Mouse (Mus musculus) left cerebral cortex, adult 11 months (tissue): ENCODE data around the gene Cd24a.

Source experiments
- DNase-seq: peaks from one replicate; pipeline ENCODE4 v3.0.0; 2022; ENCODE audit warnings: low spot score

The Cd24a gene

DNA sequence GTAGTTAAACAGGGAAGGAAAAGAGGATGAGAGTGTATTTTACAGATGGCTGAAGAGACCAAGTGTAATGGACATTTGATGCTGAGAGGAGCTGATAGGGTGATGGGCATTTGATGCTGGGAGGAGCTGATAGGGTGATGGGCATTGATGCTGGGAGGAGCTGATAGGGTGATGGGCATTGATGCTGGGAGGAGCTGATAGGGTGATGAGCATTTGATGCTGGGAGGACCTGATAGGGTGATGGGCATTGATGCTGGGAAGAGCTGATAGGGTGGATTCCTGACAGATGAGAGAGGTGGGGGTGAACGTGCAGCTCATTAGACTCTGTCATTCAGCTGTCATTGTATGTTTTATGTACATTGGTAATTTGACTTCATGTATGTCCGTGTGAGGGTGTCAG lies 47.5 kb downstream of the Cd24a start:
- DNase-seq = no peak

DNA sequence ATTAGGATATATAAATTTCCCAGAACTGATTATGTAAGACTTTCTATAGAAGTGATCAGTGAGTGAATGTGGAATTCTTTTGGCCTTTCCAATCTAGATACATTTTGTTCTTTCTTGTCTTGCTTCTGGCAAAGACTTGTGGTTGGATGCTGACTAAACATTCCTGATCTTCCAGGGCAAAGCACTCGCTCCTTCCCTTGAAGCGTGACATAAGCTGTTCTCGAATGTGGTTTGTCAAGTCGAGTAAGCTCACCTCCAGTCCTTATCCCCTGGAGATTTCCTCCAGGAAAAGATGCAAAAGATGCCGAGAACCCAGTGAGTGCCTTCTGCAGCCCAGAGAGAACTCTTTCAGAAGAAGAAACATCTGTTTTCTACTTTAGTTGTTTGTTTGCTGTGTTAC lies 51.1 kb downstream of the Cd24a start:
- no peak for DNase-seq

DNA sequence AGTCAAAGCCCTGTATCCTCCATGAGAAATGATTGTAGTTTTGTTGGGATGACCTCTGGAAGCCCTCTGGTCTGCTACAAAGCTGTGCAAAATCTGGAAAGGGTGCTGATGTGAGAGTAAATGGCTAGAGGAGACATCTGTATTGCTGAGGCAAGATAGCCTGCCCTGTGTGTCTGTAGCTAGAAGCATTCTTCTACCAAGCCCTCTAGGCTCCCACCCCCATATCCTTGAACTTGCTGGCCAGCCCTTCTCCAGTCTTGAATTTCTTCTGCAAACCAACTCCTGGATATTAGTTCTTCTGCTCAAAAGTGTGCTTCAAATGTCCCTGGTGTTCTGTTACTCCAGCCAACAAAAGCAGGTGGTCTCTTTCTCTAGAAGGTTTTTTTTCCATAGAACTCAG lies 51.8 kb downstream of the Cd24a start:
- DNase-seq = no peak

DNA sequence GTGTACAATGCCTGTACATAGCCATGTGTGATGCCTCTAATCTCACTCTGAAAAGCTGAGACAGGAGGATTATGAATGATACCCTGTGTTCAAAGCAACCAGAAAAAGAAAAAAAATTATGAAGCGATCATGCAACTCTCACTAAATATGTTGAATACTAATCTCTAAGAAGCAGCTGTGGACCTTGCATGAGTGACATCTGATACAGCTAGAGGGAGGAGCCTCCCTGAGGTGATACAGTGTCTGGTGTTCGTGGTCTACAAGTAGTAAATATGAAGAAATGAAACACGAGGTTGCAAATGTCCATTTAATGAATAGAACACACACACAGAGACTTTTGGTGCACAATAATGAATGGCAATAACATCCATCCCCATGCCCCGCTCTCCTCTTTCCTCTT lies 52.5 kb downstream of the Cd24a start:
- no peak for DNase-seq

DNA sequence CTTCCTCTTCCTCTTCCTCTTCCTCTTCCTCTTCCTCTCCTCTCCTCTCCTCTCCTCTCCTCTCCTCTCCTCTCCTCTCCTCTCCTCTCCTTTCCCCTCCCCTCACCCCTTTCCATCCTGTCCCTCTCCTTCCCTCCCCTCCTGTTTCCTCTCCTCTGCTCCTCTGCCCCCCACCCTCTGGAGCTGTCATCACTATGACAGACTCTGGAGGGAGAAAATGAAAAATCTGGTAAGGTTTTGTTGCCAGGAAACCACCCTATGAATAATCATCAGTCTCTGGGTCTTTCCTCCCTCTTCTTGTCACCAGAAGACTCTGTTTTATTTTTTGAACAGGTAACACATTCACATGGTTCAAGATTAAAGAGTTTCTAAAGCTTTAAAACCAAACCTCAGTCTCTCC lies 53.0 kb downstream of the Cd24a start:
- DNase-seq = no peak

DNA sequence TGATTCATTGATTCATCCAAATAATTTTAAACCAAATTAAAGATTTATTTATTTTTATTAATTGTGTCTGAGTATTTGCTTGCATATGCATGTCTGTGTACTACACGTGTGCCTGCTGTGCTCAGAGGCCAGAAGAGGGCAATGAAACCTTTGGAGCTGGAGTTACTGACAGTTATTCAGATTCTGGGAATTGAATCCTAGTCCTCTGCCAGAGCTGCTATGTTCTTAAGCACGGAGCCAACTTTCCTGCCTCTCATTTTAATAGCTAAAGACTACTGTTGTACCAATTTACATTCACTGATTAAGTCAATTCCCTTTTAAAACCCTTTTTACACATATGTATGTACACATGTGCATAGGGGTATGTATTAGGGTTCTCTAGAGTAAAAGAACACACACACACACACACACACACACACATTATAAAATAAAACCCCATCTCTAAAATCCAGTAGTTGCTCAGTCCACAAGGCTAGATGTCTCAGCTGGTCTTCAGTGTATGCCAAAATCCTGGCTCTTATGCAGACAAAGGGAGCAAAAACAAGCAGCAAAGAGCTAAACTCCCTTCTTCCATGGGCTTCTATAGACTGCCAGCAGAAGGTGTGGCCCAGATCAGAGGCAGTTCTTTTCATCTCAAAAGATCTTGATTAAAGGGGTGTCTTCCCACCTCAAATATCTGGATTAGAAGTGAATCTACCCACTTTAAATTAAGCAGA lies 53.7 kb downstream of the Cd24a start:
- no peak for DNase-seq

DNA sequence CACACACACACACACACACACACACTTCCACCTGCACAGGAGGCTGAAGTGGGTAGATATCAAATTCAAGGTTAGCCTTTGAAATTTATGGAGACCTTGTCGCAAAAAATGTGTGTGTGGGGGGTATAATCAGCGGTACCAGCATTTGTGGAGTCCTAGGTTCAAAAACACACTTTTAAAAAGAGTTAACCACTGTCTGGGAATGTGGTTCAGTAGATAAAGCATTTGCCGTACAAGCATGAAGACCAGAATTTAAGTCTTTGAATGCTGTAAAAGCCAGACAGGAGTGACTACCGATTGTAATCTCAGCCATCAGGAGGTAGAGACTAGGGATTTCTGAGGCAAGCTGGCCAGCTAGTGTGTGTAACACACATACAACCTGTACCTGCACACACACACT lies 55.0 kb downstream of the Cd24a start:
- no peak for DNase-seq
